Mouse (Mus musculus): Measurements from ENCODE around the gene Ptprh. TPM values are rescaled to one million over a fixed set of nuclear protein-coding genes. Genes with fewer than 3 reads are reported as not detected.

Gene Ptprh
- polyA plus RNA-seq, 1 experiment from 2014 or later = 0.08 TPM

GRCm38 (mm10) chr7:4518487-4518886 lies 85.4 kb downstream of the Ptprh start:
- 74% methylated on average over 1 of the region's 1 CpGs for WGBS
- Histone ChIP-seq H3K36me3 (no peaks in the 10 kb centered on the region), H3K9ac (no peak overlapping the region), H3K4me3 (replicated peaks) (no peak overlapping the region), H3K4me1 (peaks cover 51% of the 10 kb centered on the region), H3K27me3 (no peaks in the 10 kb centered on the region), H3K9me3 (replicated peaks) (no peaks in the 10 kb centered on the region), H3K4me2 (no peak overlapping the region), H3K27ac (no peak overlapping the region)
- ATAC-seq (replicated peaks; ENCODE audit: low FRiP score) = no peak

DNA sequence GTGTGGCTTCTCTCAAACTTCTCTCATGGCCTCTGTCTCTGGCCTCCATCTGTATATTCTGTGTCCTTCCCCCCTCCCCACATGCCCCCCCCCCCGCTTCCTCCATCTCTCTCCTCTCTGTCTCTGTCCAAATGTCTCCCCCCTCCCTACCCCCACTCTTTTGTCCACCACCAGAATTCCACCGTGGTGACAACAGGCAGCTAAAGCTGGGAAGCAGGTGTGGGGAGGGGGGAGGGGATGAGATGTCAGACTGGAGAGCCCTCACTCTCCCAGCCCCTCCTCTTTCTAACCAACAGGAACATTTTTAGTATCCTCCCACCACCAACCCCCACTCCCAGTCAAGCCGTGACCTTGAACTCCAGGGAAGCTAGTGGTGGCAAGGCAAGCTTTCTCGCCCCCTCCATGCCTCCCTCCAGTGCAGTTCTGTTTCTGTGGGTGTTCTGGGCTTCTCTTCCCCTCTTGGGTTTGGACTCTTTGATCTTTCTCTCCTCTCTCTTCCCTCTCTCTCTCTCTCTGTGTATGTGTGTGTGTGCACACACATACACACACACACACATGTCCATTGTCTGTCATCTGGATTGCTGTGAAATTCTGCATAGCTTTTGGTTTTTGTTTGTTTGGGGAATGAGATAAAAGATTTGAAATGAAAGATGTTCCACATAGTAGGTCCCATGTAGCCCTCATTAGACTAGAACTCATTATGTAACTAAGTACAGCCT lies 87.3 kb downstream of the Ptprh start, which contains the start of gene Tnnt1:
Tnnt1 (minus strand) TSS at position 51 of the 719 bp plus-strand sequence.
- Histone ChIP-seq H3K36me3 (no peaks in the 10 kb centered on the region), H3K9ac (no peak within 1 kb of the TSS), H3K4me1 (peaks cover 62% of the 10 kb centered on the region), H3K9me3 (replicated peaks) (no peaks in the 10 kb centered on the region), H3K27ac (no peak within 1 kb of the TSS; the same call in 1 of the 2 replicates), H3K27me3 (no peaks in the 10 kb centered on the region), H3K4me3 (replicated peaks) (no peak within 1 kb of the TSS), H3K4me2 (no peak within 1 kb of the TSS)
- ATAC-seq (replicated peaks; ENCODE audit: low FRiP score) = peak; percentile 9; the same call in 1 of the 2 replicates
- WGBS = 14% methylated on average over 4 of the region's 4 CpGs

DNA sequence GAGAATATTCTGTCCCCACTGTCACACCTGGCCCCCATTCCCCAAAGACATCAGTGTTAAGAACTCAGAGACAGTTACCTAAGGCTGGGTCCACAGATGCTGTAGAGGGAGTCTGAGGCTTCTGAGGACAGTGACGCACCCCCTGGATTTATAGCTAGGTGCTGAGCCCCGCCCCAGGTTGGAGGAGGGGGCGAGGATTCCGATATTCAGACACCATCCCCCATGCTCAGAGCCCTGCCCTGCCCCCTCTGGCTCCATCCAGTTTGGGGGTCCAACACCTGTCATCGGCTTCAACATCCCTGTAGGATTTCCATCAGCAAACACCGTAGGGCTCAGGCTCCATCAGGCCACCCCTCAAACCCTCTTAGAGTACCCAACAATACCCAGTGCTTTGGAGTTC lies 88.0 kb downstream of the Ptprh start:
- no peak for ATAC-seq (replicated peaks; ENCODE audit: low FRiP score)
- no peaks in the 10 kb centered on the region for H3K36me3 ChIP-seq
- H3K9ac ChIP-seq = no peak overlapping the region
- no peak overlapping the region for H3K27ac ChIP-seq
- no peaks in the 10 kb centered on the region for H3K9me3 ChIP-seq (replicated peaks)
- no peak overlapping the region for H3K4me3 ChIP-seq (replicated peaks)
- H3K4me1 ChIP-seq = peaks cover 55% of the 10 kb centered on the region
- H3K4me2 ChIP-seq = no peak overlapping the region
- H3K27me3 ChIP-seq = no peaks in the 10 kb centered on the region
- 55% methylated on average over 6 of the region's 6 CpGs for WGBS

DNA sequence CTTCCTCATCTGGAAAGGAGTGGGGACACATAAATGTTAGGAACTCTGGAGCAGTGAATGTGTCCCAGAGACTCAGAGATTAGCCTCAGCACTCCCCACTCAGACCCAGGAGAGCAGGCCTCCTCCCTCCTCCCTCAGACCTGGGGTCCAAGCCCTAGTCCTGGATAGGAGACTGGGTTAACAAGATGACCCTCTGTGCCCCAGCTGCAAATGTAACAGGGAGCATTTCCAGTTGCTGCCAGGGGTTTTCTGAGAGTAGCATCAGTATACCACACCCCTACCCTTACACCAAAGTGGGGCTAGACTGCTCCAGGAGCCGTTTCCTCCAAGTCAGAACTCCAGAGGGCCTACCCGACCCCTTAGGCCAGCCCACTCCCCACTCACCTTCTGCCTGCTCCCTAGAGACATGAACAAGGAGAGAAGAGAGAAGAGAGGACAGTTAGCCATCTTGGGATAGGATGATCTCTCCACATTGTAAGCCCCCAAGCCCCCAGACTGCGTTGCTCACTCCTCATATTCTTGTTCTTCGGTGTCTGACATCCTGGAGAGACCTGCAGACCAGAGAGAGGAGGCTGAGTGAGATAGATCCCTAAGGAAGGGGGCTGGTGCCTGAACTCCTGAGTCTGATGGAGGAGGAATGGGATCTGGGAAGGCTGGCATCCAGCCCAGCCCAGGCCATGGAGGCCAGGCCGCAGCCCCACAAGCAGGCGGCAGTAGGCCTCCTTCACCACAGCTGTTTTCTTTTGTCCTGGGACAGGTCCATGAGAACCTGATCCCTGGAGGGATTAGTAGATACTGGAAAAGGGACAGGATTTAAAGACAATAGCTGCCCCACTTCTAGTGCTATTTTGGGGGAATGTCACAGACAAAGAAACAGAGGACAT lies 89.8 kb downstream of the Ptprh start:
- whole genome bisulfite sequencing = 42% methylated on average over 6 of the region's 6 CpGs
- no peaks in the 10 kb centered on the region for H3K36me3 ChIP-seq
- peak overlapping the region; percentile 78 for H3K27ac ChIP-seq
- peaks cover 57% of the 10 kb centered on the region for H3K4me1 ChIP-seq
- H3K27me3 ChIP-seq = no peaks in the 10 kb centered on the region
- no peak; the same call in 1 of the 2 replicates for ATAC-seq (replicated peaks; ENCODE audit: low FRiP score)
- no peak overlapping the region for H3K9ac ChIP-seq
- no peak overlapping the region for H3K4me3 ChIP-seq (replicated peaks)
- H3K9me3 ChIP-seq (replicated peaks) = no peaks in the 10 kb centered on the region
- 0 out of 2 replicates have a peak overlapping the region, but pooled peaks have one; percentile 4 for H3K4me2 ChIP-seq

DNA sequence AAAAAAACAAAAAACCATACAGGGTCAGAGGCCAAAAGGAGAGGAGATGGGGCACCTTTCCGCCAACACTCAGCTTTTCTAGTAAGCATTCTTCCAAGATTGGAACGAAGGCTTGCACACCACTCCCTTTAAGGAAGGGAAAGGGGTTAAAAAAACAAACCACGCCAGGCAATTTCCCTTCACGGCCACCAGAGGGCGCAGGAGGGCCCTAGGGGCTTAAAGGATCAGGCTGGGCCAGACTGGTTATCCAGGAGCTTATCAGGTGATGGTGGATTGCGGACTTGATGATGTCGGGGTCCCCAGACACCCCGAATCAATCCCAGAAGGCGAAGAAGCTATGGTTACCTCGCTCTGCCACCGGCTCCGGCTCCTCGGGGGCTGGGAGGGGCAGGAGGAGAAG lies 90.6 kb downstream of the Ptprh start:
- Histone ChIP-seq H3K36me3 (no peaks in the 10 kb centered on the region), H3K27me3 (no peaks in the 10 kb centered on the region), H3K27ac (peak overlapping the region; percentile 78), H3K4me2 (no peak overlapping the region; the same call in 1 of the 2 replicates), H3K4me3 (replicated peaks) (no peak overlapping the region), H3K9me3 (replicated peaks) (no peaks in the 10 kb centered on the region), H3K9ac (no peak overlapping the region), H3K4me1 (peaks cover 56% of the 10 kb centered on the region)
- 33% methylated on average over 13 of the region's 13 CpGs for WGBS
- ATAC-seq (replicated peaks; ENCODE audit: low FRiP score) = no peak

GRCm38 (mm10) chr7:4511489-4512224 lies 92.2 kb downstream of the Ptprh start:
- ATAC-seq (replicated peaks; ENCODE audit: low FRiP score) = no peak
- Histone ChIP-seq H3K27ac (peak overlapping the region; percentile 38), H3K9me3 (replicated peaks) (no peaks in the 10 kb centered on the region), H3K36me3 (no peaks in the 10 kb centered on the region), H3K4me2 (no peak overlapping the region), H3K27me3 (no peaks in the 10 kb centered on the region), H3K4me1 (peaks cover 52% of the 10 kb centered on the region), H3K9ac (no peak overlapping the region), H3K4me3 (replicated peaks) (no peak overlapping the region)
- 64% methylated on average over 8 of the region's 8 CpGs for WGBS

DNA sequence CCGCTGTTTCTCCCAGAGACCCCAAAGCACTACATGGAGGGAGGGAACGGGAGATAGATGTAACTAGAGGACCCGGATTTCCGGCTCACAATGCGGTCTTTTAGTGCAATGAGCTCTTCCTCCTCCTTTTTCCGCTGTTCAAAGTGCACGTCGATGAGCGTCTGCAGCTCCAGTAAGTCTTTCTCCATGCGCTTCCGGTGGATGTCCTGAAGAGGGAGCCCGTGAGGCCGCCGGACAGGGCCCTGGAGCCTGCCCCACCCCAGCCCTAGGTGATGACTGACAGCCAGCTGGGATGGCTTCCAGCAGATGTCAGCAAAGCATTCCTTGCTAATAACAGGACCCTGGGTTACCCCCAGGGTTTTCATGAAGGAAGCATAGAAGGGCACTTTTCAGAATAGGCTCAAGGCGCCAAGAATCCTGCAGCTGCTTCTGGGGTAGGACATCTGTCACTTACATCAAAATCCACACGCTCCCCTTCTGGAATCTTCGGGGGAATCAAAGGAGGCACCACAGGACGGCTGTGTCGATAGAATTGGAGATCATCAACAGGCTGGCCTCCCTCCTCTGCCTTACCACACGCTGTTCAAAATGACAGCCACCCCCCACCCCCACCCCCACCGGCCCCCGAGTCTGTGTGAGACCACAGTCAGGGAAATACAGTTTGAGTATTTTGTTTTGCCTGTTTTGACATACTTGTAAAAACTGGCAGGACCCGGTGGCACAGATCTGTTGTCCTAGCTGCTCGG lies 93.8 kb downstream of the Ptprh start:
- peak overlapping the region; percentile 41 for H3K4me2 ChIP-seq
- H3K27me3 ChIP-seq = no peaks in the 10 kb centered on the region
- no peaks in the 10 kb centered on the region for H3K36me3 ChIP-seq
- no peak overlapping the region for H3K27ac ChIP-seq
- ATAC-seq (replicated peaks; ENCODE audit: low FRiP score) = peak; percentile 63
- H3K4me3 ChIP-seq (replicated peaks) = peak overlapping the region; percentile 12; the same call in 1 of the 2 replicates
- WGBS = 17% methylated on average over 24 of the region's 24 CpGs
- H3K9me3 ChIP-seq (replicated peaks) = no peaks in the 10 kb centered on the region
- H3K9ac ChIP-seq = no peak overlapping the region
- H3K4me1 ChIP-seq = peaks cover 41% of the 10 kb centered on the region

- 92% methylated on average over 8 of the region's 8 CpGs for WGBS
- Histone ChIP-seq H3K4me1 (peaks cover 34% of the 10 kb centered on the region), H3K4me3 (replicated peaks) (no peak overlapping the region), H3K36me3 (no peaks in the 10 kb centered on the region), H3K4me2 (no peak overlapping the region), H3K27ac (no peak overlapping the region), H3K27me3 (no peaks in the 10 kb centered on the region), H3K9ac (no peak overlapping the region), H3K9me3 (replicated peaks) (no peaks in the 10 kb centered on the region)
- no peak for ATAC-seq (replicated peaks; ENCODE audit: low FRiP score)
These were observed 95.1 kb downstream of the Ptprh start for GRCm38 (mm10) chr7:4508739-4509116.

DNA sequence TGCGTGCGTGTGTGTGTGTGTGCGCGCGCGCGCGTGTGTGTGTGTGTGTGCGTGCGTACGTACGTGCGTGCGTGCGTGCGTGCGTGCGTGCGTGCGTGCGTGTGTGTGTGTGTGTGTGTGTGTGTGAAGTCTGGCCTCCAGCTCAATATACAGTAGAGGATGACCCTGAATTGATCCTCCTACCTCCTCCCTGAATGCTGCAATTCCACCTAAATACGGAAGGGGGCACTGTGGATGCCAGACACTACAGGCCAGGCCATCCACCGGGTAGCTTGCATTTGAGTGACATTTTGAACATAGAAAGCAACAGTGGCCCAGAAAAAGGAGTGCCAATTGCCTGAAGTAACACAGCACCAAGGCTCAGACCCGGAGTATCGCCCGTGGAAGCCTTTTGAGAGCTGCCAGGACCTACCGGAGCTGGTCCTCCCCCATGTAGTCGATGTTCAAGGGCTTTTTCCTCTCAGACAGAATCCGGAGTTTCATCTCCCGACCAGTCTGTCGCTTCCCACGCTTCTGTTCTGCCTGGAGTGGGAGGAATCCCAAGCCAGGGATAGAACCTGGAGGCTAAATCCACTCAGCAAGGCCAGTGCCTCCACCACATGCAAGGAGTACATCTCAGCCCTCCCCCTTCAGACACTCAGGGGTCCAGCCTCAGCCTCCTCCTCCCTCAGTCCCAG lies 95.6 kb downstream of the Ptprh start:
- H3K27ac ChIP-seq = no peak overlapping the region
- H3K9ac ChIP-seq = no peak overlapping the region
- H3K4me2 ChIP-seq = no peak overlapping the region
- no peaks in the 10 kb centered on the region for H3K27me3 ChIP-seq
- H3K4me3 ChIP-seq (replicated peaks) = no peak overlapping the region
- H3K9me3 ChIP-seq (replicated peaks) = no peaks in the 10 kb centered on the region
- 63% methylated on average over 27 of the region's 32 CpGs for WGBS
- H3K4me1 ChIP-seq = peaks cover 29% of the 10 kb centered on the region
- H3K36me3 ChIP-seq = no peaks in the 10 kb centered on the region
- no peak for ATAC-seq (replicated peaks; ENCODE audit: low FRiP score)

DNA sequence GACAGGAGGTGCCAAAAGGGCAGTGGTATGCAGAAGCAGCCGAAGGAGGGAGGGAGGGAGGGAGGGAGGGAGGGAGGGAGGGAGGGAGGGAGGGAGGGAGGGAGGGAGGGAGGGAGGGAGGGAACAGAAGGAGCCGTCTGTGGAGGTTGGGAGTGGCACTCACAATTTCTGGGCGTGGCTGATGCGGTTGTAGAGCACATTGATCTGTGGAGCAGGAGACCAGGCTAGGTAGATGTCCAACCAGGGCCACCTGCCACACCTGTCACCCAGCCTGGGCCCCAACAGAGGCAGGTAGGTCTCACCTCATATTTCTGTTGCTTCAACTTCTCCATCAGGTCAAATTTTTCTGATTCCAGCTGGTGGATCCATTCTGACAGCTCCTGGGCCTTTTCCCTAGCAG lies 96.6 kb downstream of the Ptprh start:
- no peak for ATAC-seq (replicated peaks; ENCODE audit: low FRiP score)
- Histone ChIP-seq H3K36me3 (no peaks in the 10 kb centered on the region), H3K27ac (no peak overlapping the region), H3K9ac (no peak overlapping the region), H3K27me3 (no peaks in the 10 kb centered on the region), H3K4me3 (replicated peaks) (no peak overlapping the region), H3K9me3 (replicated peaks) (no peaks in the 10 kb centered on the region), H3K4me1 (peaks cover 29% of the 10 kb centered on the region), H3K4me2 (no peak overlapping the region)
- 58% methylated on average over 3 of the region's 4 CpGs for WGBS
